Mouse (Mus musculus) cerebellum, adult 18-20 months (tissue): Measurements from ENCODE around the gene Ppp1r1b.

Source experiments
- DNase-seq, 2 experiments: peaks; one replicate each; pipeline ENCODE4 v3.0.0; 2021

Ppp1r1b gene

GRCm38 (mm10) chr11:98348083-98348961 lies at the start of gene Ppp1r1b:
TSS of gene Ppp1r1b (plus strand) at chr11:98348404.
- DNase-seq = peak; percentile 79 to 84

DNA sequence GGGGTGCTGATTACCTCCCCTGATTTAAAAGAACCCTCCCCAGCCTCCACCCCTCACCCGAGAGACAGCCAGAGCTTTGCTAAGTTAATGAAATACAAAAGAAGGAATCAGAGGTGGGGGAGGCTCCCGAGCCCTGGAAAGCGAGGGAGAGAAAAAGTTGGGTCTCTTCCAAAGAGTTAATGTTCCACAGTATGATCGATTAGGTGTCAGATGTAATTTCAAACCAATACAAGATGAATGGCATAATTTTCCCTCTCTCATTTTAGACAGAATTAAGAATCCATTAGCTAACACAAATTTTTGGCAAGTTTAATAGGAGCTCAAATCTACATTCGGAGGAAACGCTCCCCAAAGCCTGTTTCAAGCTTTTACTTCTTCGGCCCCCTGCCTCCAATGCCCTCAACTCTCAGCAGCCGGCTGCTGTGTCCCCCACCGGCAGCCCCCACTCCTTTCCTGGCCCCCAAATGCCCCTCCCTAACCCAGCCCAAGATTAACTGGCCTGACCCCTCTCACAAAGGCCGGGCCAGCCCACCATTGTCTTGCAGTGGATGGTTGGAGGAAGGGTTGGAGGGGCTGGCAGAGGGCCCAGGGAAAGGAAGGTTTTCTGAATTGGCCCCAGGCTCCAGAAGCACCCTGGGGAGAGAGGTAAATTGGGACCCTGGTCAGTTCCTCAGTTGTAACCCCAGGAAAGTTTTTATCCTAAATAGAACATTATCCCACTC lies 49.6 kb upstream of the Ppp1r1b start:
- no peak for DNase-seq

DNA sequence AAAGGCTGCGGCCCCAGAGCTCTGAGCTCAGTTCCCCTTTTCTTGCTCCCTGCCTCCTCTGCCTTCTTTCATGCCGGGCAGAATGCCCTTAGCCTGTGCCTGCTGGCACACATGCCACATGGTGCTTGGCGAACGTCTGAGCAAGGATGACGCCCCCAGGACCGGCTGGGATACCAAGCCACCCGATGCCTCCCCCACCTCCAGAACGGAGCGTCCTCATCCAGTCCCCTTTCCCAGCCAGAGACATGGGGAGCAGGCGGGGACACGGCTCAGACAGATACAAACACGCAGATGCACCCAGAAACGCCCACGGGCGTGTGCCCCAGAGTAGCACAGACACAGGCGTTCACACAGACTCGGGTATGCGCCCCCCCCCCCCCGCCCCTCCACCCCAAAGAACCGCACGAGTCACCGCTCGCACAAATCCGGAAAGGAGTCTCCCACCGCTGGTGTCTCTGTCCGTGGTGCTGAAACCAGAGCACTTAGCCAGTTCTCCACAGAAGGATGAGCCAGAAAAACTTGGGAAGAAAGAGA lies 34.3 kb upstream of the Ppp1r1b start:
- DNase-seq = peak; percentile 63 to 65

- peak in 1 of 2 experiments; percentile 26 for DNase-seq
These were observed 30.7 kb upstream of the Ppp1r1b start for GRCm38 (mm10) chr11:98317479-98317878.

DNA sequence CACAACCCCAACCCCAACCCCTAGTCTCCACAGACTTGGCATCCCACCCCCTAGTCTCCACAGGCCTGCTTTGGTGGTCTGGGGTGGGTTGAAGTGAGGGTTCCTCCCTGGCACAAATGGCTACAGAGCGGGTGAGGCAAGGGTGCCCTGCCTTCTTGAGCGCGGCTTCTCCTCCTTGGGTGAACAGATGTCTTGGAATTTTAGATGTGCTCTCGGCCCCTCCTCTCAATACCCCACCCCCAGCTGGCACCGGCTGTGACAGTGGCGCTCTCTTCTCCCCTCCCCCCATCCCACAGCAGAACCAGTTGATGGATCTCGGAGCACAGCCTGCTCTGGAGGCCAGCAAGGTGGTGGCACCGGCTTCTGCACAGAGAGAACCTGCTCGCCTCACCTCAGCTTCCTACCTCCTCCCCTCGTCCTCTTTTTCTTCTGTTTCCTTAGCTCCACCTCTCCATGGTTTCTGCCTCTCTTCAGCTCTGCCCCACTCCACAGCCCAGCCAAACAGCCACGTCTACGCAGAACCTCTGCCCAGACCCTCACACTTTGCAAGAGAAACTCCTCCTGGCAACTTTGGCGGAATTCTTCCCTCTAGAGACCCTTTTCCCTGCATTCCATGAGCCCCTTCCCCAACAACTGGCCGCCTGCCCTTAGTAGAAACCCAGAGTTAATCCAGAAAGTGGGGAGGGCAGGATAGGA lies 29.6 kb upstream of the Ppp1r1b start:
- DNase-seq = peak; percentile 39 to 47

- DNase-seq = peak; percentile 60 to 64
These were observed 29.1 kb upstream of the Ppp1r1b start for GRCm38 (mm10) chr11:98319120-98319519.

- DNase-seq = peak in 1 of 2 experiments; percentile 44
These were observed 28.7 kb upstream of the Ppp1r1b start for GRCm38 (mm10) chr11:98319544-98319943.

DNA sequence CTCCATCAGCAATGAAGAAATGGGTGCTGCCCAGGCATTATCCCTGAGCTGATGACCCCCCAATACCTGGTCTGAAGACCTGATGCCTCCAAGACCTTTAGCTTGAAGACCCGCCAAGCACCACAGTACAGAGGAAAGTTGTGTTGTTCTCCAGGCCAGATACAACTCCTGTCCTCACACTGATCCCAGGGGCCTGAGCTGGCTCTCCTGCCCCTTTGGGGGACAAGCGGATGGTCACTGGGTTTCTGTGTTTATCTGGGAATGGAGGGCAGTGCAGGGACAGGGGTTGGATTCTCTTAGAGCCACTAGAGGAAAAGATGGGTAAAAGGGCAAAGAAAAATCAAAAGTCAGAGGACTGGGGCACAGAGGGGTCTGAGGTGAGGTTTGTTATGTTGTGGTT lies 28.3 kb upstream of the Ppp1r1b start:
- no peak for DNase-seq

- peak; percentile 68 for DNase-seq
These were observed 27.8 kb upstream of the Ppp1r1b start for GRCm38 (mm10) chr11:98320381-98320780.

DNA sequence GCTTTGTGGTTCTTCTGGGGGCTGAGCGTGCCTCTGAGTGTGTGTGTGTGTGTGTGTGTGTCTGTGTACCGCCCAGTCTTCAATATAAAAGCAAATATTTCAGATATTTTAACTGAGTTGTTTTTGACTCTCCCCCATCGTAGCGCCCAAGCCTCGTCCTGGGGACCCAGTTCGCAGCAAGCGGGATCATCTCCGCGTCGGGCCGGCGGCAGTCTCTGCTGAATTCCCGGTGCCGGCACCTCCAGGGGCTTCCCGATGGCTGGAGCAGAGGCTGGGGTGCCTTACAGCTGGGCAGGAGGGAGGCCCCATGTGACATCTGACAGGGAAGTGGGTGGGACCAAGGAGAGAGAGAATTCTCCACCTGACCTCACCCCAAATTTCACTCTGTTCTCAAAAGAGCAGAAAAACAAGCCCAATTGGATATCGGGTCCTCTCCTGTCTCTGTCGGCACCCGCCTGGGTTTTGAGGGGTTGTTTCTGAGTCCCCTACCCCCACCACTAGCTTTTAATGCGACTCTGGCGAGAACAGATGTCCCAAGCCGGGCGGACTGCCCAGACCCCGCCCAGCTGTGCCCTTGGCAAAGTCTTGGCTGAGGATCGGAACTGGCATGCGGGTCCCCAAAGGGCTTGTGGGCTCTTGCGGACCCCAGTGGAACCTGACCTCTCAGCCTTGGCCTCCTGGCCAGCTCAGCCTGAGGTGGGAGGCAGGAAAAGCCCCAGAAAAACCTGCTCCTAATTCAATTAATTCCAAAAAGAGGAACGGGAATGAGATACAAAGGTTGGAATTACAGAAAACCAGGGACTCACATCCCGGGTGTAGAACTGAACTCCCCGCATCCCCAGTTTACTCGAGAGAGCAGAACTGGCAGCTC lies 27.2 kb upstream of the Ppp1r1b start:
- peak; percentile 51 to 69 for DNase-seq

DNA sequence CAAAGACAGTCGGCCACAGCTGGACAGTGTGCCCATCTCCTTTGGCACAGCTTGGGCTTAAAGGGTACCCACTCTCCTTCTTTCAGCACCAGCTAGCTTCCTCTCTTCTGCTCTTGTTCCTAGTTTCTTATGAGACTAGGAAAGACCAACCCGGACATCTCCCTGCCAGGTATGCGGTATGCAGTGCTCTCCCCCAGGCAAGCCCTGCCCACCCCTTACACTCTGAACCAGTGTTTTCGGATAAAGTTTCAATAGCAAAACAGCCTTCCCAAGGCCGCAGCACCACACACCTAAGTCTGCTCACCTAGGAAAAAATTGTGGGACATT lies 26.6 kb upstream of the Ppp1r1b start:
- peak in 1 of 2 experiments; percentile 45 for DNase-seq

GRCm38 (mm10) chr11:98322159-98322558 lies 26.0 kb upstream of the Ppp1r1b start:
- peak; percentile 44 to 47 for DNase-seq

- peak; percentile 44 to 52 for DNase-seq
These were observed 24.9 kb upstream of the Ppp1r1b start for GRCm38 (mm10) chr11:98323136-98323866.

GRCm38 (mm10) chr11:98323933-98324332 lies 24.3 kb upstream of the Ppp1r1b start:
- DNase-seq = peak; percentile 22 to 49

DNA sequence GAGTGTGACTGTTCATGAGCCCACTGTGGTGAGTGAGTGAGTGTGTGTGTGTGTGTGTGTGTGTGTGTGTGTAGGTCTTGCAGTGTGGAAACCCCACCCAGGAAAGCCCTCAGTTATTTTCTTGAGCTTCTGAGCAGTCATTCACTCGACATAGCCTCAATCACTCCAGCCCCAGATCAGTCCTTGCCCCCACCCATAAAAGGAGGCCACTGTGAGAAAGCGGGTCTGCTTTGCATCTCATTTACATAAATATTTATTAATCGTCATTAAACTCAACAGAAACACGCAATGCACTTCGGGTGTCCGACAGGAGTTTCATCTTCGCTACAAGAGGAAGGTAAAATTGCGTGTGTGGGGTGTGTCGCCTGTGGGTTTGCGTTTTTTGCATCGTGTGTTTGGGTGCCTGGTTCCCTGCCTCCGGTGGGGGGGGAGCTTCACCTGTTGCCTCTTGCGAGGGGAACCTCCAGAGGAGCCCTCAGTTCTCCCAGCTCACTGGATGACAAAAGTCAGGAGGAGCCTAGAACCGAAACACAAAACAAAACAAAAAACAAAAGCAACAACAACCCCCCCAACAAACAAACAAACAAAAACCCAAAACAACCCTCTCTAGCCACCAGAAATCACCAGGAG lies 22.9 kb upstream of the Ppp1r1b start:
- DNase-seq = peak; percentile 35 to 57

DNA sequence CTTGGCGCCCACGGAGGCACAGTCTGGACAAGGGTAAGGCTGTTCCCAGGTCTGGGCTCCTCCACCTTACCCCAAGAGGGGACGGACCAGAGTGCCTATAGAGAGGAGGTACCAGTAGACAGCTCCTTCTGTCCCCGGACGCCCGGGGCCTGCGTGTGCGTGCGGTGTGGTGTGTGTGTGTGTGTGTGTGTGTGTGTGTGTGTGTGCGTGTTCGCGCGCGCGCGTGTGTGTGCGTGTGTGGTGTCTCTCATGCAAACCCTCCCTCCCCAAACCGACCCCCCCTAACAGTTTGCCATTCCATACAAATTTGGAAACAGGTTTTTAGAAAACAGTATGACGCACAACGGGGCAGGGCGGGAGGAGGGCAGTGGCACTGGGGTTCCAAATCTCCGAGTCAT lies 22.4 kb upstream of the Ppp1r1b start:
- peak; percentile 46 to 51 for DNase-seq

DNA sequence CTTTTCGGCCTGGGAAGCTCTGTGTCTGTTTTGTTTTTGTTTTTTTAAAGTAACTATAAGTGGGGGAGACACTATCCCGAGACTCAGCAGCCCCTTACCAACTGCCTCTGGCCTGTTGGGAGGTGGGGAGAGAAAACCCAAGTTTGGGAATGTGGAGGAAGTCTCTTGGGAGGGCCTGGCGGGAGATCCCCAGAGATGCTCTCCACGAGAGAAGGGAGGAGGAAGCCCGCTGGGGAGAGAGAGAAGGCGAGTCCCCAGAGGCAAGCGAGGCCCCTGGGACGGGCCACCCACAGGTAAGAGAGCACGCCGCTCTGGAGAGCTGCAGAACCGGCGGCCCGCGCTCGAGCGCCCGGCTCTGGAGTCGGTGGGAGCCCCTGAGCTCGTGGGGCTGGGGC lies 21.5 kb upstream of the Ppp1r1b start:
- DNase-seq = peak in 1 of 2 experiments; percentile 21

- DNase-seq = peak; percentile 34 to 72
These were observed 20.8 kb upstream of the Ppp1r1b start for GRCm38 (mm10) chr11:98327136-98328030.

GRCm38 (mm10) chr11:98328031-98328370 lies 20.2 kb upstream of the Ppp1r1b start:
- peak in 1 of 2 experiments; percentile 78 for DNase-seq
